Mouse (Mus musculus) neutrophil, adult 5-6 weeks (primary cell): ENCODE results near the gene Mrpl58. TPM values are rescaled to one million over a fixed set of nuclear protein-coding genes. Genes with fewer than 3 reads are reported as not detected.
A peak's percentile ranks its signal among the peaks of the same experiment; 100 is the strongest.
"Not testable (repeated sequence)": the region's sequence is repeated elsewhere in the genome, so short reads cannot be mapped to it uniquely, and the experiment has no call there.

Experiments
- ATAC-seq: fragments of 151-379, 151-347 bp; 2 replicates; pipeline ENCODE4 v1.8.0; 2017; ENCODE audit warnings: mild to moderate bottlenecking, moderate TSS enrichment; ENCODE audit not compliant: insufficient number of reproducible peaks, poor library complexity, low FRiP score, severe bottlenecking; ENCODE audit errors: extremely low read depth
- total RNA-seq: library from RNA; stranded (forward); fragments of 200-1000 nt; gene quantifications from 2 replicates; pipeline ENCODE4 v1.2.3, GENCODE M21; 2017

The Mrpl58 gene
- total RNA-seq, 1 experiment from 2014 or later: 27.7 TPM

- no peak for ATAC-seq
Measured at GRCm38 (mm10) chr11:115381276-115381675, 22.3 kb upstream of the Mrpl58 start.

GRCm38 (mm10) chr11:115381743-115382539 lies 21.6 kb upstream of the Mrpl58 start, which contains the start of gene Cdr2l:
Gene Cdr2l (plus strand): TSS chr11:115381916.
- no peak for ATAC-seq

GRCm38 (mm10) chr11:115382891-115383290 lies 20.7 kb upstream of the Mrpl58 start:
- ATAC-seq: no peak

- ATAC-seq: no peak
Measured at GRCm38 (mm10) chr11:115383701-115384474, 19.7 kb upstream of the Mrpl58 start.

- no peak for ATAC-seq
Measured at GRCm38 (mm10) chr11:115384587-115384986, 19.0 kb upstream of the Mrpl58 start.

- not testable (repeated sequence) for ATAC-seq
Measured at GRCm38 (mm10) chr11:115386859-115387258, 16.7 kb upstream of the Mrpl58 start.

- no peak for ATAC-seq
Measured at GRCm38 (mm10) chr11:115391358-115391757, 12.2 kb upstream of the Mrpl58 start.

GRCm38 (mm10) chr11:115393721-115394325 lies 9.7 kb upstream of the Mrpl58 start:
- ATAC-seq: no peak

- ATAC-seq: no peak
Measured at GRCm38 (mm10) chr11:115398085-115398484, 5.5 kb upstream of the Mrpl58 start.

GRCm38 (mm10) chr11:115400126-115400525 lies 3.4 kb upstream of the Mrpl58 start:
- no peak for ATAC-seq

- ATAC-seq: no peak
Measured at GRCm38 (mm10) chr11:115400630-115401391, 2.7 kb upstream of the Mrpl58 start.

- ATAC-seq: no peak
Measured at GRCm38 (mm10) chr11:115405723-115406122, 2.2 kb downstream of the Mrpl58 start.

GRCm38 (mm10) chr11:115406858-115407401 lies 3.4 kb downstream of the Mrpl58 start:
- no peak for ATAC-seq

GRCm38 (mm10) chr11:115408266-115408920 lies 4.8 kb downstream of the Mrpl58 start:
- no peak for ATAC-seq

GRCm38 (mm10) chr11:115409556-115409955 lies 6.0 kb downstream of the Mrpl58 start:
- no peak for ATAC-seq

GRCm38 (mm10) chr11:115419531-115420237 lies 16.1 kb downstream of the Mrpl58 start, which contains the start of the genes Atp5h and Kctd2:
Gene Atp5h (minus strand): TSS chr11:115419962.
Gene Kctd2 (plus strand): TSS chr11:115420128.
- peak; percentile 97 for ATAC-seq

GRCm38 (mm10) chr11:115420336-115421190 lies 17.0 kb downstream of the Mrpl58 start:
- ATAC-seq: no peak
